Mouse (Mus musculus) kidney, adult 8-10 months (tissue): Measurements from ENCODE around the gene Srd5a1.
"Not testable (repeated sequence)": the region's sequence is repeated elsewhere in the genome, so short reads cannot be mapped to it uniquely, and the experiment has no call there.

Source experiments
- DNase-seq, 2 experiments: peaks; one replicate each; pipeline ENCODE4 v3.0.0; 2022

The Srd5a1 gene

GRCm38 (mm10) chr13:69611398-69612174 is at the start of gene Srd5a1:
TSS of gene Srd5a1 (minus strand) at chr13:69611442.
- peak; percentile 99 to 100 for DNase-seq

DNA sequence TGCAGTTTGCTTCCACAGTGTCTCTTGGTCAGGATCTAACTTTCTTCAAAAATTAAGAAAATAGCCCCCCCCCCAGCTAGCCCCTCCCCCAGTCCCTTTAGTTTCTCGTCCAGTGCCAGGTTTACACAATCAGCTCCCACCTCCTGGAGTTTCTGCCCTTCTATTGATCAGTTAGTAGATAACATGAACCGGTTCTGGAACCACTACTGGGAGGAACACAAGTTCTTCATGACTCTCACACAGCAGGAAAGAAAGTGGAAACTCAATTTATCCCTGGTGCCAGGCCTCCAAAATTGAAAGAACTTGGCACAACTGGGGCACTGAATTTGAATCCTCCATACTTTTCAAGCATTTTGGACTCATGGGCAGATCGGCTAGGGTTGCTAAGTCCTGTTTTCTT is 43.3 kb upstream of the Srd5a1 start:
- DNase-seq = no peak

- no peak for DNase-seq
These were observed 35.2 kb upstream of the Srd5a1 start for GRCm38 (mm10) chr13:69646481-69646880.

DNA sequence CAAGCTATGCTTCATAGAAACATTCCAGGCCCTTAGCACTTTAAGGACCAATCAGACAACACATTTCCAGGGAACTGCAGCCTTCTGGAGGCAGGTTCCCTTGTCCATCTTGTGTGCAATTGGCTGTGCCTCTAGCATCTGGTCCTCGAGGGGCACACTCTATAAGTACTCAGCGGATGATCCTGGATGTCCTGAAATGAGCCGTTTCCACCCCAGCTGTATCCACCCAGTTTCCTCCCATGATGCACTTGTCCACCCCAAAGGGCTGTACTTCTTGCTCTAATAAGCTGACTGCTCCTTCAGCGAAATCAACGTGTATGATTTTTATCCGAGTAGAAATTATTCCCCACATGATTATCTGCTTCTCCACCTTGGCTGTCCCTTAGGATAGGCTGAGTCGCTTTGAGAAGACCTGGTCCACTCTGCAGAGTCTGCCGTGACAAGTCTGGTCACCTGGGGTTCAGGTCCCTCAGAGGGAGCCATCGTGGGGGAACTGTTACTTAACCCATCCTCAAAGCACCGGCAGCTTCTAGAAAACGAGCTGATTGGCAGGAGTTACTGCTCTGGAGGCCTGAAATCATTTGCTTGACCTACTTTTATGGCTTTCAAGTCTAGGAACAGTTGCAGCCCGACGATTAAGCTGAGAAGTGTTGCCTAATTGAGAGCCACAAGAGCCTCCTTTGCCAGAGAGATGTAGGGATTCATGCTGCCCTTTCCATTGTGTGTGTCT is 34.6 kb upstream of the Srd5a1 start:
- DNase-seq = no peak

- DNase-seq = peak; percentile 35 to 59
These were observed 33.4 kb upstream of the Srd5a1 start for GRCm38 (mm10) chr13:69644427-69645166.

DNA sequence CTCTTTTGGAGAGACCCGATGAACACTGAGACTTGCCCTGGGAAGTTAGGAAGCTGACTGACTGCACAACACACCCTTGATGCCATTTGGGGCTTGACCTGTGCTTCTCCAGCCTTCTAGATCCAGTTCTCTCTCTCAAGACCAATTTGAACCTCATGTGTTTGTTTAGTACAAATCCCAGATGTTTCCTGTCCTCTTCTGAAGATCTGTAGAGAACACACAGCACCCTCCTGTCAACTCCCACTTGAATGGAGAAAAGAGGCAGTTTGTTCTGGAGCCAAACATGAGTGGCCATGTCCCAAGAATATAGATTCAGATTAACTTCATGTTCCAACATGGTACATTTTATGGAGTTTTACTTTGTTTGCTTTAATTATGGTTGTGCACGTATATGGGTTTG is 32.7 kb upstream of the Srd5a1 start:
- no peak for DNase-seq

DNA sequence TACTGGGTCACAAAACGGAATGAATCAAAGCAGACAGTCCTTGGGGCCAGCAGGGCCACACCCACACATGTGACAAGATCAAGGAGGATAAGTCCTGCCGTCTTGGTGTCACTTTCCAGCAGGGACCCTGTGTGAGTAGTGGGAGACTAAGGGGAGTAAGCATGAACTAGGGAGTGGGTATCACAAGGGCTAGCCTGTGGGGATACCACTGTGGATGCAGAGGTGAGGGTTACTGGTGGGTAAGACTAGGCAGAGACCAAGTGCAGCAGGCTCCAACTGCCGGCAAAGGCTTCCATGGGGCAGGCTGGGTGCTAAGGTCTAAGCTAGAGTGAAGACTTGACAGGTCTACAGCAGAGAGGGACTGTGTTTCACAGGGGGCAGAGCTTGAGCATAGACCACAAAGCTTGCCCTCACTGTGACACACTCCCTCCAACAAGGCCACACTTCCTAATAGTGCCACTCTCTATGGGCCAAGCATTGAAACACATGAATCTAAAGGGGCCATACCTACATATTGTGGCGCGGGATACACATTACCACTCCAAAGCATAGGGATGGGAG is 31.5 kb upstream of the Srd5a1 start:
- no peak for DNase-seq

DNA sequence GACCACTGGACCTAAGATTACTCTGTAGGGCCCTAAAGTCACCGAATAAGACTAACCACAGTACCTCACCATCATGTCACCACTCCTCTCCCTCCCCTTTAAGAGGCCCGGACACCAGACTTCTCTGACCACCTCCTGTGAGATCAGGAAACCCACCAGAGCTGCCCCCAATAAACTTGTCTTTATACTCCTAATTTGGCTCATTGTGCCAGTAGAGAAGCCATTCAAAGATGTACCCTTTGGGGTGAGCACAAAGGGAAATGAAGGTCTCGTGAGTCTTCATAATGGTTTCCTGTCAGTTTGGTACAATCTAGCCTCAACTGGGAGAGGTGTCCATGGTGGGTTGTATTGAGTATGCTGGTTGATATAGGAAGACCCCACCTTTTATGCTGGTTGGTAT is 29.8 kb upstream of the Srd5a1 start:
- no peak for DNase-seq

DNA sequence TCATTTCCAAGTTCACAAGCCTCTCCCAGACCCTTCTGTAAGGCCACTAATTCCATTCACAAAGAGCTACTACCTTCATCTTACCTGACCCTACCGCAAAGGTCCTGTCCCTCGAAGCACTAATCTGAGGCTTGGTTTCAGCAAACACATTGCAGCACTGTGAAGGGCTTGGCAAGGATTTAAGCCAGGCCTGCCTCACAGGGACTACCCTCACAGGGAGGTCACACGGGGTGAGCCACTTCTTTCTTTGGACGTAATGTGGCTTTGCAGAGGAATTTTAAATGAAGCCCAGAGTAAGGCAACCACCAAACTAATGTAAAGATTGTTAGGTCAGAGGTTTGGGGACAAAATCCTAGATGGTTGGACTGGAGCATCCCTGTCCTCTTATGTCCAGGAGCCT is 29.3 kb upstream of the Srd5a1 start:
- DNase-seq = no peak

GRCm38 (mm10) chr13:69640126-69640525 is 28.9 kb upstream of the Srd5a1 start:
- DNase-seq = no peak

- DNase-seq = no peak
These were observed 28.0 kb upstream of the Srd5a1 start for GRCm38 (mm10) chr13:69639251-69639650.

GRCm38 (mm10) chr13:69638108-69638626 is 26.9 kb upstream of the Srd5a1 start:
- DNase-seq = no peak

DNA sequence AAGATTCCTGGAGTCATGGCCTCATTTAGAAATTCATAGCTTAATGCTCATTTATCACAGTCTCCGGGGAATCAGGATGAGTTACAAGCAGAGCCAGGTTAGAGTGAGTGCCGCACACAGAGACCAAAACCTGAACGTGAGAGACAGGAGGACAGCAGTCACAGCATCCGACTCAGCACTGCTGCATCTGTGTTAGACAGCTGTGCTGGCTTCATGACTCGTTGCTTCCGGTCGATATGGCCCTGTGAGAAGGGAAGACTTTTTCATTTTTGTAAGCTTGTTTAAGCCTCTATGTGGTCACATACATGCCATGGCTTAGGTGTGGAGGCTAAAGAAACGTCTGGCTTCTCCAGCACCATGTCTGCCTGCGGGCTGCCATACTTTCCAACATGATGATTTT is 26.4 kb upstream of the Srd5a1 start:
- no peak for DNase-seq

DNA sequence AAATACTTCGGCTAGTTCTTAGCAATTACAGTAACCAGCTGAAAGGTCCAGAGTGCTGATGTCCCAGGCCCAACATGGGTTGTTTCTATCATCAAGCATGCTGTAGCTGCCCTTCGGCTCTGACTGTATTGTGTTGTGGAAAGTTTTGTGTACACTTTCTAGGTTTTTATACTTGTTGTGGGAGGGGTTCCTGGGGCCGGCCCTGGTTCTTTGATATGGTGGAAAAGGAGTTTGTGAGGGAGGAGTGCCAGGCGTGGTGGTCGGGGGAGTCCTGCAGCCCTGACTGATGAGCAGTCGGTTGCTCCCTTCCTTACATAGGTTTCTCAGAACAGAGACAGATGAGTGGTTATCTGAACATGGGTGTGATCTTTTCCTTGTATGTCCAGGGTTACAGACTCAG is 25.6 kb upstream of the Srd5a1 start:
- no peak for DNase-seq

DNA sequence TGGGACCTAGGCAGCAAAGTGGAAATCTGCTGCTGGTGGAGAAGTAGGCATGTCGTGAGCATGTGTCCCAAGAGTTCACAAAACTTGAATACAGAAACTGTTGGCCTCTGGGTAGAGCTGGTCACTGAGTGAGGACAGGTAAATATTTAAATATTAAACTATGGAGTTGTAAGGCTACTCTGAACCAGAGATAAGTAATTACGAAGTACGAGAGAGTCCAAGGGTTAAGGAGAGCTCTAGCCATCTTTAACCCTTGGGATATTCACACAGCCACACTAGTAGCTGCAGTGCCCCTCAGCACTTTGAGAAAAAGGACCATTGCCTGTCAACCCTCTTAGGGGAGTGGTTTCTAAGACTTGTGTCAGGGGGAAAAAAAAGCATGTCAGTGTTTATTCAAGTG is 25.1 kb upstream of the Srd5a1 start:
- peak in 1 of 2 experiments; percentile 33 for DNase-seq

GRCm38 (mm10) chr13:69635836-69636235 is 24.6 kb upstream of the Srd5a1 start:
- not testable (repeated sequence) for DNase-seq

DNA sequence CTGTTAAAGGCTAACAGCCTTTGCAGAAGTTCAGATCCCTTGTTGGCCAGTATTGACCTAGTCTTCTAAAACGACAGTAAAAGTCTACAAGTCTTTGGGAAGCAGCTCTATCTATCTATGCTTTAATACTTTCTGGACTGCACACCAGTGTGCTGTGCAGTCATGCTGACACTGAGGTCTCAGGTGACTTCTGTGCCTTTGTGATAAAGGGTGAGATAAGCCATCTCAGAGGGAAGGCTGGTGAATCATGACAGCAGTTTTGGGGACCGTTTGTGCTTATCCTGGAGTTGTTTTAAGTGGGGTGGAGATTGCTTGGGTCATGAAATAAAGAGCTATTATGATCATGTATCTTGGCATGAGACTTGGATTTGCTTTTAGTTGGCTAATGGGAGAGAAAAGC is 22.7 kb upstream of the Srd5a1 start:
- no peak for DNase-seq

DNA sequence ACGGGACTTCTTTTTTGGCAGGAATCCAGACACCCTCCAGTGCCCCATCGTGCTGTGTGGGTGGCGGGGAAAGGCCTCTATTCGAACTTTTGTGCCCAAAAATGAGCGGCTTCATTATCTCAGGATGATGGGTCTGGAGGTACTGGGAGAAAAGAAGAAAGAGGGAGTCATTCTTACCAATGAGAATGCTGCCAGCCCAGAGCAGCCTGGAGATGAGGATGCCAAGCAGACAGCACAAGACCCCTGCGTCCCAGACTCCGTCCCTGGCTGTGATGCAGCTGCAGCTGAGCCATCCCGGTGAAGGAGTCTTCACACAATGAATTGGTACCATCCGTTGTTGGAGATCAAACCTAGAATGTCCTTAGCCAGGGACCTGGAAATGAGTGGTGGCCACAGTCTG is 22.3 kb upstream of the Srd5a1 start:
- no peak for DNase-seq

GRCm38 (mm10) chr13:69631659-69632058 is 20.4 kb upstream of the Srd5a1 start:
- DNase-seq = peak; percentile 71 to 74

GRCm38 (mm10) chr13:69631111-69631510 is 19.9 kb upstream of the Srd5a1 start:
- DNase-seq = peak in 1 of 2 experiments; percentile 55

DNA sequence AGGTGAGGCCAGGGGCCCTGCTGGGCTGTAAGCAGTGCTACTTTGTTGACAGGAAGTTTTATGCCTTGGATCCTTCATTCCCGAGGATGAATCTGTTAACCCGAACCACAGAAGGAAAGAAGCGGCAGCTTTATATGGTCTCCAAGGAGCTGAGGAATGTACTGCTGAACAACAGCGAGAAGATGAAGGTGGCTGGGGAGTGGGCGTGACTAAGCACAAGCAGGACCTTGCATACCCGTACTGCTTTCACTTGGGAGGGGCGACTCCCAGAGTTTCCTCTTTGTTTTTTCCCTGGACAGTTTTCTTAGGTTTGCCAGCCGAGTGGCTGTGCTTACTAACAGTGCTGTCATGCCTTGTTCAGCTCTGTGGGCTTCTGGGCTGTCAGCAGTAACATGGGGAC is 19.3 kb upstream of the Srd5a1 start:
- no peak for DNase-seq

DNA sequence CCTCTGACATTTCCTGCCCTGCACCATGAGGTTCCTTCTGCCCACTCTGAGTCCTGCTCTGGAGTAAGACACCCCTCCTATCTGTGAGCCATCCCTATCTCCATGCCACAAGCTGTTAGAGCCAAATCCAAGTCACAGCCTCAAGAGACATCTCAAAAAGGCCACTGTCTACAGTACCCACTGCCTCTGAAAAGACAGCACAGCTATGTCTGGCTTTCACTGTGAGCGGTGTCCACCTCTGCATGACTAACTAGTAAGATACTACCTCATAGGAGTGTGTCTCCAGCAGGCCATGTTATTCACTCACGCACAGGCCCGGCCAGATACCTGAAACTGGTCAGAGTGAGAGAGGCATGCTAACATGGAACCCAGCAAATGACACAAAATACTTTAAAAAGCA is 16.7 kb upstream of the Srd5a1 start:
- DNase-seq = no peak

GRCm38 (mm10) chr13:69624510-69624909 is 13.3 kb upstream of the Srd5a1 start:
- DNase-seq = no peak
